Mouse (Mus musculus) lung, postnatal 4 days (tissue): Measurements from ENCODE around the gene Acsl5.

Experiments
- DNase-seq, 2 experiments: peaks; one replicate each; pipeline ENCODE4 v3.0.0; 2021

Gene Acsl5

DNA sequence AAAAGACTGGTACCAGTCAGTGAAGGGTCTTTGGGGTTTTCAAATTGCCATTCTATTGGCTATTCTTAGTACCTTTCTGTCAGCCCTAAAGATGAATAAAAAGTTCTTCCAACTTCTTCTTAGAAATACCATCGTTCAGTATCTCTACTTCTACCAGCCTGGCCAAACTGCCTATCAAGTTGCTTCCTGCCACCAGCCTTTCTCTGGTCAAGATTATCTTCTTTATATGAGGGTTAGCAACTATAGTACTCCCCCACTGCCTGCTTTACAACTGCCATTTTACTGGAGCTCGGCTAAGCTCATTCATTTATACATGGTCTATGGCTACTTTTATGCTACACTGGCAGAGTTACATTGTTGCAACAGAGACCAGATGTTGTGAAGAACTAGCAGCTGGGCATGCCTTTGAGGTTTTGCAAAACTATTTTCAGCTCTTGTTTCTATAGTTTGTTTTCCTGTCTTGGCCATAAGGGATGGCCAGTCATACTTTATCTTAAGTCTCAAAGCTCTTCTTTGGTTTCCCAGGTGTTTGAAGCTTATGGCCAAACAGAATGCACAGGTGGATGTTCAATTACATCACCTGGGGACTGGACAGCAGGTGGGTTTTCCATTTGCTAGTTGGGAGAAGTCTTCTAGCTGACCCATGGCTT, 39.0 kb downstream of the Acsl5 start:
- no peak for DNase-seq

DNA sequence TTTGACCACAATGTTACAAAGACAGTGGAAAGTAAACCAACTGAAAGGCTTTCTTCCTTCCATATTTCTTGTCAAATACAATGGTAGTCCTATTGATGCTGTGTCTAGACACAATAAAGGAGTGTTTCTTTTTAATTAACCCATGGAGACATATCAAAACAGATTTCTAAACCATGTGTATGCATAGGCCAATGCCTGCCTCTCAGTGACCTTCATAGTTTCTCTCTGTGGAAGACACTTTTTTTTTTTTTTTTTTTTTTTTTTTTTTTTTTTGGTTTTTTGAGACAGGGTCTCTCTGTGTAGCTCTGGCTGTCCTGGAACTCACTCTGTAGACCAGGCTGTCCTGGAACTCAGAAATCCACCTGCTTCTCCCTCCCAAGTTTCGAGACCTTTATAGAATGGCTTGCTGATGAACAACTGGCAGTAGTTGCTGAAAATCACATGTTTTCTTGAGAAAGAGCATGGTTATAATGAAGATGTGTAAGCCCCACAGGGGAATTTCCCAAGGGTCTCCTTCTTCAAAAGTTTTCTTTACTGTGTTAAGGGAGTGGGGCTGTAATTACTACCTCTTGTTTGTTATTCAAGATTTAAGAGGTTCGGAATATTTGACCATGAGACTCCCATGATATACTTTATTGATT, 40.6 kb downstream of the Acsl5 start:
- DNase-seq = no peak

DNA sequence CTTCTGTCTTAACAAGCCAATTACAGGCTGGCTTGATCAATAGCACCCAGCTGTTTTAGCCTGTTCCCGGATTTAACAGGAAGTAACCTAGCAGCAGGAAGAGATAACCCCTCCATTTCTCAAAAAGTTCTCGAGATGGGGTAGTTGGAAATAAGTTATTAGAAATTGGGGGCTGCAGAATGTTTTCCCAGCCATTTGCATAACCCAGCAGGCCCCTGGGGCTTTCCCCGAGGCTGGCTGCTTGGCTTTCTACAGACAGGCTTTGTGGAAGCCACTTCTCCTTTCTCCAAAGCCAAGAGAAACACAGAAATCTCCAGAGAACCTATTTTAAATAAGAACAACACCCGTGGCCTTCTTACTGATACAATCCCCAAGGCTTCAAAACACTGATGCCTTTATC, 41.4 kb downstream of the Acsl5 start:
- DNase-seq = no peak

DNA sequence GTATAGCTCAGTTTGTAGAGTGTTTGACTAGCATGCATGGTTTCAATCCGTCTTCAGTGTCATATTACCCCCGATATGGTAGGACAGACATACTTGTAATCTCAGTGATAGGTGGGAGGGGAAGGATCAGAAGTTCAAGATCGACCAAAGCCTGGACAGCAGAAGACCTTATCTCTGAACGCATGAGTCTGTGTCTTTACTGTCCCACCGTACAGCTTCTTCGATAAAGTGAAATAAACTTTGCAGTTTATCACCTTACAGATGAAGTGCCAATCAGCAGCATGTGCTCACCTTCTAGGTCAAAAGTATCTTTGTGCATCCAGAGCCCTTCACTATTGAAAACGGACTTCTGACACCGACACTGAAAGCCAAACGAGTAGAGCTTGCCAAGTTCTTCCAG, 43.3 kb downstream of the Acsl5 start:
- no peak for DNase-seq

DNA sequence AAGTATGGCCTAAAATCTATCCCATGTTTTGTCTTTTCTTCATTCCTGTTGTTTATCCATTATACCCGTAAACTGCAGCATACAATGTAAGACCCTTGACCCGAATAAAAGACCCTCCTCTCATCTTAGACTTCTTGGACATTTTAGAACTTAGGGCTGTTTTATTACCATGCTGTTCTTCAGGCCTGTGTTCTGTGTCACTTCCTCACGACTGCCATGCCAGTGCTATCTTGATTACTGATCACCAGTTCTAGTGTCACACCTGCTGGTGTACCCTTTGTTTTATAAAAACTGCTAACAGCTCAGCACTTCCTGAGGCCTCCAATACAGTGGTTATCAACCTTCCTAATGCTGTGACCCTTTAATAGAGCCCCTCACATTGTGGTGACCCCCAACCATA, 43.8 kb downstream of the Acsl5 start:
- no peak for DNase-seq

DNA sequence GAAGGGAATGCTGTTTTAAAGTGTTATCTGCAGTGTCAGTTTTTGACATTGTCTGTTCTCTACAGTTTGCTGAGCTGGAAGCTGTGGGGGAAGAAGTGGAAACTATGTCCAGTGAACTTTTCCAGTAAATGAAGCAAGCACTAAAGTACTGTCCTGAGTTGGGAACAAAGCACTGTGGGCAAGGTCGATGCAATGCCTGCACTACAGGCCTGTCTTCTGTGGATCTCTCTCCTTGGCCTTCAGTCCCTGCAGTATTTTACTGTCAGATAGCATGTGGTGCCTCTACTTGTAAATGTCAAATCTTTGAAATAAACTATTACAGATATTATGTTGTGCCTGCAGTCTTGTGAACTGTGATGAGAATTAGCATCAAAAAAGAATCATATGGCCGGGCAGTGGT, 44.6 kb downstream of the Acsl5 start:
- no peak for DNase-seq

DNA sequence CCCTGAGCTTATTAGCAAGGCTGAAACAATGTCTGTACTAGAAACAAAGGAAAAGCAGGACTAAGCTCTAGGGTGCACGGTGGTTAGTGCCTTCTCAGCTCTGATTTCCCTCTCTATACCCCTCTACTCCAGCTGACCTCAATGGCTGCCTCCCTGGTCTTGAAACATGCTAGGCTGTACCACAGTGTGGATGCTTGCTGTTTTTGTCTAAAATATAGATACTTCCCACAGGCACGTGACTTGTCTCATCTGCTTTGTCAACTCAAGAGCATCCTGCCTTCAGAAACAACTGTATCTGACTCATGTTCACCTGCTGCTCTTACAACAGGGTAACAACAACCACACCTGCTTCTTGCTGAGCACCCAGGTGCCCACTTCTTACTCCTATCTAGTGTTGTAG, 45.8 kb downstream of the Acsl5 start:
- no peak for DNase-seq

DNA sequence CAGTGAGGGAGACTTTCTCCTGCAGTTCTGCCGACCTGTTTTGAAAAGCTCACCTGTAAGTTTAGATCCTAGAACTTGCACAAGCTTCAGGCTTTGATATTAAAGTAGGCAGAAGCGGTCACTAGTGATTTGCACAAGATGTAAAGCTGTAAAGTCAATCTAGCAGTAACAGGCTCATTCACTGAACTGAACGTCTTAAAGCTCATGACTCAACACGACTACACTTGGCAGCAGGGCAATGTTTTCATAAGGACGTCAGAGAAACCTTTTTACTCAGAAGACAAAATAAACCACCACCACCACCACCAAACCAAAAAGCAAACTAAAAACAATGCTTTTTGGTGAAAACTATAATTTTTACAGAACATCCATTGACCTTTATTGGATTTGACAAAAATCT, 46.2 kb downstream of the Acsl5 start:
- no peak for DNase-seq

DNA sequence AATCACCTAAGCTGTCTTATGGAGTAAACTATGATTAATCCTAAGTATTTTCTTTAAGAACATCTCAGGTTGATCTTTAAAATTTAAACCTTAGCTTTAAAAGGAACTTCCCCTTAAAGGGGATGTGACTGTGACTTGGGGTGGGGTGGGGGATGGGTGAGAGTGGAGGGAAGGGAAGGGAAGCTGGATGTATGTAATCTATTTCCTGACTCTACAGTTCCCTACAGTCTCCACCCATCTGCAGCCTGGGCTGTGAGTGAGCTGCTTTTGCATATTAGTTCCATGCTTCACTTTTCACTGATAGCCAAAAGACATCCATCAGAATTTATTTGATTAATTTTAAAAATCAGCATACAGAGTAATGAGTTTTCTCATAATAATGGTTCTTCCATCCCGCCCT, 47.6 kb downstream of the Acsl5 start:
- no peak for DNase-seq

DNA sequence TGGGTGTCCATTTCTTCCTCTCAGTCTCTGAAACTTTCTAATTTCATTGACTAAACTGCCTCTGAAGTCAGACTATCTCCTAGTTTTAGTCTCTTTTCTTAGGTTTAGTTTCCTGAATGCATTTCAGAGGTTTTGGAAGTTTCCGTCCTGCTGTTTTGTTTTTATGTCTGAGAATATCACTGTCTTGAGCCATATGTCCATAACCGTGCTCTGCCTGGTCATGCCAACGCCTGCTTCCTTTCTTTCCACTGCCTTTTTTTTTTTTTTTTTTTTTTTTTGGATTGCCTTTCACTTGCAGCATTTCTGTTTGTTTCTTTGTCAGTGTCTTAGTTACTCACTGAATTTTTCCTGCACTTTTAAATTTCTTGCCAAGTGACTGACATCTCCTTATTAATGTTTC, 48.8 kb downstream of the Acsl5 start:
- DNase-seq = no peak

DNA sequence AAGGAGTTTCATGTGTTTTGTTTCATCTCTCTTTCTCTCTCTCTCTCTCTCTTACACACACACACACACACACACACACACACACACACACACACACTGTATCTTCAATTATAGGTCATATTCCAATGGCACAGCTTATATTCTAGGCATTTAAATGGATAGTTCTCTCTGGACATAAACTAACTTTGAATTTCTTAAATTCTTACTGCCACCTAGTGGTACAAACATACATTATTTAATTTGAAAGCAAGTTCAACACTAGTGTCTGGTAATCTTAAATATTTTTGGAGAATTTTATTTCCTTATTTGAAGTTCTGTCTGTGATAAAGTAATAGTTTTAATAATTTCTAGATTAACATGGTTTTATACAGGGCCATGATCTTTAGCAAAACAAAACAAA, 53.3 kb downstream of the Acsl5 start:
- DNase-seq = no peak

DNA sequence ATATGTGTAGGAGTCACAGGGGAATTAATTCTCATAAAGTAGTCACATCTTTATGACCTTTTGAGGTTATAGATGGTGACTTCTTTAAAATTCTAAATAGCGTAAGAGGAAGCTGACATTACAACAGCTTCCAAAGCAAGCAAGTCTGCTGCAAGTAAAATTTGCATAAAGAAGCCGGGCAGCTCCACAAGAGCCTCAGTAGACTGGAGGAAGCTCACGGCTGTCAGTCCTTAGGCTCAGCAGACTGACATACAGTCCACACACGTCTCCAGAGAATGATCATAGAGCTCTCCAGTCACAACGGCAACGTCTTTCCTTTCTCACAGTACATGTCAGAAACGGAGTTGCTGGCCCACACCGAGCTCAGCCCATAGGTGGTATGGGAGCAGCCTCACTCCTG, 60.1 kb downstream of the Acsl5 start:
- DNase-seq = no peak

DNA sequence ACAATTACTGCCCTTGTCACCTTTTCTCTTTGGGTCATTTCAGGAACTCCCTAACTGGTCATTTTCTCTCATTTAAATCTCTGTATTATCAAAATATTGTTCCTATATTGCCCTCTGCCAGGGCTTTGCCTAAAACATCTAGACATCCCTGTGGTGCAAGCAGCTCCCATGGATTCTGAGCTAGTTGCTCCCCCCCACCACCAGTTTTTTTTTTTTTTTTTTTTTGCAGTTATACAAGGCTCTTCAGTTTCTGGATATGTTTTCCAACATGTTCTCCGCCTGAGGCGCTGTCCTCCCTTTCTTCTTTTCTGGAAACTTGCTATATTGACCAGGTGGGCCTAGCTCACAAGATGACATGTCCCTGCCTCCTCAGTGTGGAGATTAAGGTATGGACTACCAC, 61.9 kb downstream of the Acsl5 start:
- DNase-seq = no peak

DNA sequence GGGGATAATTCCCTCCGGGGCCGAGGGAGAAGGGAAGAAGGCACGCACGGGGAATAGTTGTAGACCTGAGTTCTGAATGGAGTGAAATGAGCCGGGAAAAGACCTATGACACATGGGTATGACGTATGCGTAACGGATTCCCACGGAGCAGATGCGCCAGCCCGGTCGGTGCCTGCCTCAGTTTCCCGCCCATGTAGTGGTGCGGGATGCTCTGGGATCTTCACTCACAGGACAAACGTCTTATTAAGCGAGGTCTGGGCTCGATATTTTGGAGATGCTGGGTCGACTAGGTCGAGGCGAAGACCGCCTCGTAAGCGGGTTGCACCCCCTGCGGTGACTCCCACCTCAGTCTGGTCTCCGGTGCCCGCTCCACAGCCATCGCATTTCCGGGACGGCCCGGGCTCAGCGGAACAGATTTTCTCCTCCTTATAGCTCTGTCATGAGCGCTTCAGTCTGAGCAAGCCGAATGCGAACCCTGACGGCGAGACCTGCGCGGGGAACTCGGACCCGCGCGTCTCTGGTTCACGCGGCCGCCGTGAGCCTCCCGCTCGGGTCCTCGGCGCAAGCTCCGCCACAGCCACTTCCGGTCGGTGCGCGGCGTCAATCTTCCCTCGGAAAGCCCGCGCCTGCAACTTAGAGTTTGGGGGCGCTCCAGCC, 63.8 kb downstream of the Acsl5 start, which contains the start of gene Zdhhc6:
Gene Zdhhc6 (minus strand): TSS at position 581 of the 657 bp plus-strand sequence.
- DNase-seq = peak; percentile 89

DNA sequence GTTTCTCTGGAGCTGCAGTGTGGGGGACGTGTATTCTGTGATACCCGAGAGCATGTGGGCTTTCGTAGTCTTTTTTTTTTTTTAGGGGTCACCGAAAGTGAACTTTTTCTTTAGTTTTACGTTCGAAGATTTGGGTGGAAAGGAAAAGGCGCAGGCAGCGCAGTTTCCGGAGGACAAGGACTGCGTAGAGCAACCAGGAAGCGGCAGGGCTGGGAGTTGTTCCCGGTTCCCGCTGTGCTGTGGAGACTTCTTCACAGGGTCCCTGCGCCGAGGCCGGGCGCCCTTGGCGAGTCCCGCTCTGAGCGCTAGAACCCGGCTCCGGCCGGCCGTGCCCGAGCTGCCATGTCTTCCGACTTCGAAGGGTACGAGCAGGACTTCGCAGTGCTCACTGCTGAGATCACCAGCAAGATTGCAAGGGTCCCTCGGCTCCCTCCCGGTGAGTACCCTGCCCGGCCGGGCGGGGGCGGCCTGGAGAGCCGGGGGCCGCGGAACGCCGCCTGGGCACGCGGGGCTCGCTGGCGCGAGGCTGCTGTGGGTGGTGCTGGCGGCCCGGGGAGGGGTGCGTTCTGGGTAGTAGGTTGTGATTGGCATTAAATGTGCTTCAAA, 64.5 kb downstream of the Acsl5 start, which contains the start of gene Vti1a:
Gene Vti1a (plus strand): TSS at position 187 of the 606 bp plus-strand sequence.
- peak; percentile 91 to 92 for DNase-seq

DNA sequence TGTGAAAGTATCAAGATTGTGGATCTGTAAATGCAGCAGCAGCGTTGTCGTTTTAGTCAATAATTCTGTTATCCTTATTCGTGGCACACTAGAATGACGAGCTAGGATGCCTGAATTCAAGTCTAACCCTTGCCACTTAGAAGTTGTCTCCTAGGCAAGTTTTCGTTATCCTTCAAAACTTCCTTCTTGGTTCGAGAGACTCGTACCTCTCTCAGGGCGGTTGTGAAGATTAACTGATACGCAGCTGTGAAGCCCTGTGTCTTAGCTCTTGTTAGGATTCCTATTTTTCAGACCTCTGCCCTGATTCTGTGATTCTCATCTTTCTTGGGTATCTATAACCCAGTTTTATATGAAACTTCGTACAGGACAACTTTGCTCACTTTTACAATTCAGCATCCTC, 65.2 kb downstream of the Acsl5 start:
- no peak for DNase-seq

DNA sequence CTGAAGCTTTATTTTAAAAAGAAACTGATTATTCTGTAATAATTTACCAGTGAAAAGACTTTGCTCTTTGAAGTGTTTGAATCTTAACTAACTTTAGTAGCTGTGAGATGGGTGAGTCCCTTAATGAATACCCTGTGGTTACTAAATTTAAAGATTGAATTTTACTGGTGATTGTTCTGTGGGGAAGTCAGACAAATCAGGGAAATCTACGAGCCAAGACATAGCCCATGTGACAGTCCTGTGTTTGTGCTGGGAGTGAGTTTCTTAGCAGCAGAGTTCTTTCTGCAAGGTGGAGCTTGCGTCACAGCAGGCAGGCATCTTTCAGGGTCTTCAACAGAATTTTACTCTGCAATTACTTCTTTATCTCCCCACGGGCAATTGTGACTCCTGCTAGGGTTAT, 67.3 kb downstream of the Acsl5 start:
- no peak for DNase-seq

DNA sequence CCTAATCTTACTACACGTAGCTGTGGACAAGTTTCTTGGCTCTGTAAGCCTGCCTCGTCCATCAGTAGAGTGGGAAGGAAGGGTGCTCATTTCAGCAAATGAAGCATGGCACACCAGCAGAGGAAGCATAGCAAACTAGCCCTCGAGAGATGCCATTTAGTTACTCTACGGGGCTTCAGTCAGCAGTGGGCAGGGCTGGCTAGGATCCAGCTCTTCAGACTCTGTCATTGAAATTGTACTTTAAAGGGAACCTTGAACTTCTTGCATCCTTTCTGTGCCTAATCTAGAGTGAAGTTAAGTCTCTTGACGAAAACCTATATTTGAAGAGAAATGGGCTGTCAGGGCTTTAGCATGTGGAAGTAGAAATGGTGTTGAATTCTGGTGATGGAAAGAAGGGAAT, 67.8 kb downstream of the Acsl5 start:
- no peak for DNase-seq

DNA sequence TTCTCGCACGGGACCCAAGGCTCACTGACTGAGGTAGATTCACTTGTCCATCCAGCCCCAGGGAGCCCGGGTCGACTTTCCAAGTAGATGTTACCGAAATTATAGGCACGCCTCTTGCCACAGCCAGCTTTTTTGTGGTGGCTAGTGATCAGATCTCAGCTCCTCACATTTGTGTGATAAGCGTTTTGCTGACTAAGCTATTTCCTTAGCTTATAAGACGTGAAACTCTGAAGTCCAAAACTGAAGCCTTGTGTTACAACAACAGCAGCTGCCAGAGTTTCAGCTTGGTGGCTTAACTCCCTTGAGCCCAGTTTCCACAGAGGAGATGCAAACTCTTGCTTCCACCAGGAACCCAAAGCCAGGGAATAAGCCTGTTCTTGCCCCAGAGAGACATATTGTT, 70.9 kb downstream of the Acsl5 start:
- no peak for DNase-seq

DNA sequence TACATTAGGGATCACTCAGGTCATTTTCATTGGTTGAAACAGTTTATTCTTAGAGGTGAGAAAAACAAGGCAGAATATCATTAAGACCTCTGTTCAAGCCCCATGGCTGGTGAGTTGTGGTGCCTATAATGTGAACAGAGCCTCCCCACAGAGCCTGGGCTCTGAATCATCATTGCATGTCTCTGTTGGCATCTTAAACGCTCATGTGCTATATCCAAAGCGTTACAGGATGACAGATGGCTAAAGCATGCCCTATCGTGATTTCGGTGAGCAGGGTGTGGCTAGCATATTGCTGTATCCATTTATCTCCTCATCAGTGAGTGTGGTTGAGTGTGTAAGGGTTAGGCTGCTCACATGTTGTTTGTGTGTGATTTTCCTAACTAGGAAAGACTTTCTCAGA, 75.8 kb downstream of the Acsl5 start:
- no peak for DNase-seq

DNA sequence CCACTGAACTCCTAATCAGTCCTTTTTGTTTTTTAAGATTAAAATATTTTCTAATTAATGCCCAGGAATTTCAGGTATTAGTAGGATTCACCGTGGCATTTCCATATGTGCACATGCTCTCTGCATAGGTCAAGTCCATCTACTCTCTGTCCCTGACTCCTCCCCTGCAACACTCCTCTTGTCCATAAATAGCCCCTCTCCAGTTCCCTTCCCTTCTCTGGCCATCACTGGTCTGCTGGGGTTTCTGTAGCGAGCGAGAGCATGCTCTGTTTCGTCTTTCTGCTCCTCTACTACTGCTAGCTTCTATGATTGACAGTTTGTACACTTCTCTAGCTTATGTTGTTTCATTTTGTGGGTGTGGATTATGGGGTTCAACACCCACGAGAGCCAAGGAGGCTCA, 80.0 kb downstream of the Acsl5 start:
- no peak for DNase-seq

DNA sequence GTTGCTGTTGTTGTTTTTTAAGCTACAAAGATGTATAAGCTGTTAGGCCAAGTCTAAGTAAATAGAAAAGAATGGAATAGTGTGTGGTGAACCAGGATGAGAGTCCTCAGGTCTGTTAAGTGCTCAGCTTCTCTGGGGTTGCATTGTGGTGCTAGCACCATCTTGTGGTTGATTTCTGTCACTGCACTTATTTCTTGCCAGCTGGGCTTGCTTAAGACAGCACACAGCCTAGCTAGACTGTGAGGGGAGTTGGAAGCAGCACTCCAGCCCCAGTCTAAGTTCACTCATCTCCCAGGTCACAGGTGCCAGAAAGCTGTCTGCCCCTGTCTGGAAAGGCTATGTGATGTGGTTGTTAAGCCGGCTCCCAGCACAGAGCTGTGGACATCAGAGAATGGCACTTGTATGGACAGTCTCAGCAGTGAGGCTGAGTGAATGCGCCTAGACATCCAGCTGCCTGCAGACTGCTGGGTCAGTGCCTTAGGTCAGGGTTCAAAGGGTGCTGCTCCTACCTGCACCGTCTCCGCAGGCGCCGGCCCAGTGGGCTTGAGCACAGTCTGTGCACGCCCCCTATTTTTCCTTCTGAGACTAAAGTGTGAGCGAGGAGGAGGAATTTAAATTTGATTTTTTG, 81.0 kb downstream of the Acsl5 start:
- peak; percentile 47 to 79 for DNase-seq

DNA sequence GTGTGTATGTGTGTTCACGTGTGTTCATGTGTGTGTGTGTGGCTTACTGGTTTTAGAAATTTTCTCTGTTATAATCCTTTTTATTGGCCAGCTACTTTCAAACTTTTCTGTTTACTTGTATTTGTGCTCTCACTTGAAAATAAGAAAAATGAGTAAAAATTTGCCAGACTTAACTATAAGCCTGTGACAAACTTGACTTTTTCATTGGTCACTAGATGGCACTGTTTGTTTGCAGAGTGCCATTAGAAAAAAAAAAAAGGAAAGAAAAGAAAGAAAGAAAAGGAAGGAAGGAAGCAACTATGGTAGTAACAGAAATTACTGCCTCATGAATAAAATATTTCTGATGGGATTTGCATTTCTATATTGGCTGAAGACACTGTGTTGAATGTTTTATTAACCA, 84.1 kb downstream of the Acsl5 start:
- DNase-seq = no peak

DNA sequence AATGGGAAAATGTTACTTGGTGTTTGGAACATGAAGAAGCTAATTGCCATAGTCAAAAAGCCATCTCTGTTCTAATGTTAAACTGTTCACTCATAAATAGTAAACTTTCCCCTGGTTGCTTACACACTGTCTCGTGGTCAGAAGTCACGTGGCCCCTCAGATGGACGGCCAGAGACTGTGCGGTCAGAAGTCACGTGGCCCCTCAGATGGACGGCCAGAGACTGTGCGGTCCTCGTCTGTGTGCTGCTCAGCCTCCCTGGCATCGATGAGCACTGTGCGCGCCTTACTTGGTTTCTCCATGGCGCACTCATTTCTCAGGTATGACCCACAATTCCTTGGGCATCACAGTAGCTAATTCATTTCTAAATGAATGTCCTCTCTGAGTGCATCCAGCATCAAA, 84.7 kb downstream of the Acsl5 start:
- DNase-seq = peak; percentile 24 to 49
